Mouse (Mus musculus) right cerebral cortex, postnatal 10 days (tissue): Measurements from ENCODE around the gene N6amt1.

Source experiments
- DNase-seq, 2 experiments: peaks; one replicate each; pipeline ENCODE4 v3.0.0; 2021; ENCODE audit warnings: low spot score in 2 of 2

The N6amt1 gene

GRCm38 (mm10) chr16:87354075-87354583, at the start of gene N6amt1:
N6amt1 (plus strand) TSS chr16:87354185.
- peak; percentile 93 to 95 for DNase-seq

GRCm38 (mm10) chr16:87305251-87306011, 48.6 kb upstream of the N6amt1 start:
- no peak for DNase-seq

- no peak for DNase-seq
Observed at GRCm38 (mm10) chr16:87307109-87307735, 46.8 kb upstream of the N6amt1 start.

- no peak for DNase-seq
Observed at GRCm38 (mm10) chr16:87310659-87311058, 43.3 kb upstream of the N6amt1 start.

GRCm38 (mm10) chr16:87318200-87318811, 35.7 kb upstream of the N6amt1 start:
- no peak for DNase-seq

- no peak for DNase-seq
Observed at GRCm38 (mm10) chr16:87318998-87319397, 35.0 kb upstream of the N6amt1 start.

- no peak for DNase-seq
Observed at GRCm38 (mm10) chr16:87319541-87320251, 34.3 kb upstream of the N6amt1 start.

- no peak for DNase-seq
Observed at GRCm38 (mm10) chr16:87320252-87320555, 33.8 kb upstream of the N6amt1 start.

- no peak for DNase-seq
Observed at GRCm38 (mm10) chr16:87324571-87324970, 29.4 kb upstream of the N6amt1 start.

- DNase-seq: no peak
Observed at GRCm38 (mm10) chr16:87329986-87330385, 24.0 kb upstream of the N6amt1 start.

GRCm38 (mm10) chr16:87334756-87335155, 19.2 kb upstream of the N6amt1 start:
- no peak for DNase-seq

GRCm38 (mm10) chr16:87341043-87341572, 12.9 kb upstream of the N6amt1 start:
- no peak for DNase-seq

GRCm38 (mm10) chr16:87348133-87348532, 5.9 kb upstream of the N6amt1 start:
- no peak for DNase-seq

- no peak for DNase-seq
Observed at GRCm38 (mm10) chr16:87351386-87352105, 2.4 kb upstream of the N6amt1 start.

- DNase-seq: no peak
Observed at GRCm38 (mm10) chr16:87353605-87354004, 380 bp upstream of the N6amt1 start.

- no peak for DNase-seq
Observed at GRCm38 (mm10) chr16:87354748-87355147, 763 bp downstream of the N6amt1 start.

- DNase-seq: no peak
Observed at GRCm38 (mm10) chr16:87360096-87360495, 6.1 kb downstream of the N6amt1 start.

GRCm38 (mm10) chr16:87364231-87364630, 10.2 kb downstream of the N6amt1 start:
- no peak for DNase-seq

GRCm38 (mm10) chr16:87366035-87366434, 12.1 kb downstream of the N6amt1 start:
- no peak for DNase-seq

GRCm38 (mm10) chr16:87366445-87366844, 12.5 kb downstream of the N6amt1 start:
- DNase-seq: no peak

- DNase-seq: no peak
Observed at GRCm38 (mm10) chr16:87382996-87383395, 29.0 kb downstream of the N6amt1 start.
